Mouse (Mus musculus) adrenal gland, postnatal 14 days (tissue): ENCODE measurements at regions not wholly inside any gene's neighbourhood (a gene's known extent, or its start where the extent isn't known, plus 50 kb on each side); places are given as distances from the start of the nearest gene placed in this dataset.

Experiments
- DNase-seq: peaks from one replicate; pipeline ENCODE4 v3.0.0; 2021; ENCODE audit warnings: mixed read lengths

- DNase-seq = no peak
These were observed 58.1 kb downstream of the Irx6 start for GRCm38 (mm10) chr8:92732229-92732628.

- no peak for DNase-seq
These were observed 61.6 kb downstream of the Irx6 start for GRCm38 (mm10) chr8:92735646-92736045.

- DNase-seq = no peak
These were observed 64.0 kb downstream of the Irx6 start for GRCm38 (mm10) chr8:92738080-92738479.

- DNase-seq = no peak
These were observed 66.3 kb downstream of the Irx6 start for GRCm38 (mm10) chr8:92740286-92740808.

- no peak for DNase-seq
These were observed 67.7 kb downstream of the Irx6 start for GRCm38 (mm10) chr8:92741836-92742235.

GRCm38 (mm10) chr8:92743108-92743507, 69.0 kb downstream of the Irx6 start:
- no peak for DNase-seq

- DNase-seq = no peak
These were observed 73.0 kb downstream of the Irx6 start for GRCm38 (mm10) chr8:92747086-92747485.

- no peak for DNase-seq
These were observed 73.9 kb downstream of the Irx6 start for GRCm38 (mm10) chr8:92747951-92748350.

GRCm38 (mm10) chr8:92759848-92760247, 67.2 kb upstream of the Mmp2 start:
- DNase-seq = no peak

- no peak for DNase-seq
These were observed 66.2 kb upstream of the Mmp2 start for GRCm38 (mm10) chr8:92760933-92761332.

GRCm38 (mm10) chr8:92761959-92762600, 65.0 kb upstream of the Mmp2 start:
- DNase-seq = no peak

- peak; percentile 25 for DNase-seq
These were observed 55.0 kb upstream of the Mmp2 start for GRCm38 (mm10) chr8:92771856-92772650.

GRCm38 (mm10) chr8:92772826-92773225, 54.3 kb upstream of the Mmp2 start:
- no peak for DNase-seq

- no peak for DNase-seq
These were observed 51.9 kb upstream of the Mmp2 start for GRCm38 (mm10) chr8:92775186-92775585.

- no peak for DNase-seq
These were observed 50.0 kb upstream of the Mmp2 start for GRCm38 (mm10) chr8:92777106-92777505.
